Mouse (Mus musculus): ENCODE measurements at regions not wholly inside any gene's neighbourhood (a gene's known extent, or its start where the extent isn't known, plus 50 kb on each side); places are given as distances from the start of the nearest gene placed in this dataset.

- TF ChIP-seq CTCF (IDR thresholded peaks at IDR 0.05; ENCODE audit: control insufficient read depth, insufficient read depth, insufficient read length), result no peak
- no peak for TF ChIP-seq CEBPB (IDR thresholded peaks at IDR 0.05; ENCODE audit: low read depth)
- no peak for TF ChIP-seq MYOG (IDR thresholded peaks at IDR 0.05; ENCODE audit: control insufficient read depth, extremely low read depth, insufficient read length)
- TF ChIP-seq MAX (IDR thresholded peaks at IDR 0.05), result no peak
- TF ChIP-seq USF1 (IDR thresholded peaks at IDR 0.05; ENCODE audit: low read depth), result no peak
- no peak for TF ChIP-seq MYOD1 (IDR thresholded peaks at IDR 0.05; ENCODE audit: control insufficient read depth, insufficient read length, low read depth)
These were observed 118.3 kb upstream of the Serp2 start for GRCm38 (mm10) chr14:76674949-76675348.

Measured in C2C12 (cell line).